Mouse (Mus musculus): Measurements from ENCODE around the gene Fzd10. TPM values are rescaled to one million over a fixed set of nuclear protein-coding genes. Genes with fewer than 3 reads are reported as not detected.

Gene Fzd10
- polyA plus RNA-seq (2015; fragmentation: Nextera tagmentation; extraction: Ambion mirVana): 1.4 and 1.5 TPM in 2 replicates

DNA sequence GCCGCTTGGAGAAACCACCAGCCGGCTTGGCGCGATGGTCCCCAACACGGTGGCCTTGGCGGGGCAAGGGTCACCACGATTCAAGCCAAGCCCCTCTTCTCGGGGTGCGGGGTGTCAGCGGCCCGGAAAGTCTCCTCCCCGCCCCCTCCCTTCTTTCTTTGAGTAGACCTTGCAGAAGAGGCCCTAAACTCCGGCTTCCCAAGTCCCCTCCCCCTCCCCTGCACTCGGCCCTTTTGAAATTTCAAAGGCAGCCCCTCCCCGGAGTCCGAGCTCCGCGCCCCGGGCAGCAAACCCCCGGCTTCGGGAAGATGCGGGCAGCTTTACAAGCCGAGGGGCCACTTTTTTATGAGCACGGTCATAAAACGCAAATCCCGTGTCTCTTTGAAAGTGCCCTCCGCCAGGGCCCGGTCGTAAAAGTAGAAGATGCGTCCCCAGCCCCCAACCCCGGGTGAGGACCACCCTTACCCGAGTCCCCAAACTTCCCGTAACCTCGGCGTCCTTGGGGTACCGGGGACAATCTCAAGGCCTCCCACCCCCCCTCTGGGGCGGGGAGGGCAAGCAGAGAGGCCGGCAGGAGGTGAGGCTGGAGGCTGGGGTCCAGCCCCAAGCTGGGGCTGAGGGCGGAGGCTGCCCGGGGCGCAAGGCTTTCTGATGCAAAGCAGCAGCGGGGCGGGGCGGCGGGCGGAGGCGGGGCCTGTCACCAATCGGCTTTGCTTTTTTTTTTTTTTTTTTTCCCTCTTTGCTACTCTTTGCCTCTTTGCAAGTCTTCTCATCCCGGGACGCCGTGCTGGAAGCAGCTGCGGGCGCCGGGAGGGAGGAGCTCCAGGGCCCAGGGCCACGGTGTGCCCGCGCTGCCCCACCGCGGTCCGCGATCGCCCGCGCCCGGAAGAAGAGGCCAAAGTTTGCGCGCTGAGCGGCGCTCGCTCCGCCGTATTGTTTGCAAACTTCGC, at the start of gene Fzd10:
Gene Fzd10, plus strand, starts transcription at position 773 of the 950 bp plus-strand sequence.
- WGBS: under 1% methylated on average over 68 of the region's 73 CpGs
- Histone ChIP-seq H3K4me2 (ENCODE audit: low read depth, low read length) (peak within 1 kb of the TSS; percentile 94), H3K9ac (ENCODE audit: low read length) (peak within 1 kb of the TSS; percentile 78), H3K4me3 (replicated peaks; ENCODE audit: low read length) (peak within 1 kb of the TSS; percentile 69), H3K27ac (ENCODE audit: low read length) (peak within 1 kb of the TSS; percentile 85), H3K4me1 (ENCODE audit: control insufficient read depth, insufficient read depth, low read length) (peaks cover 30% of the 10 kb centered on the region), H3K27me3 (ENCODE audit: control insufficient read depth, insufficient read depth, low read length) (peaks cover 47% of the 10 kb centered on the region), H3K9me3 (replicated peaks; ENCODE audit: control insufficient read depth, low read length) (no peaks in the 10 kb centered on the region), H3K36me3 (ENCODE audit: control insufficient read depth, insufficient read depth, low read length) (no peaks in the 10 kb centered on the region)
- ATAC-seq (ENCODE audit: insufficient read depth, low FRiP score): peak; percentile 46; the same call in 1 of the 2 replicates

DNA sequence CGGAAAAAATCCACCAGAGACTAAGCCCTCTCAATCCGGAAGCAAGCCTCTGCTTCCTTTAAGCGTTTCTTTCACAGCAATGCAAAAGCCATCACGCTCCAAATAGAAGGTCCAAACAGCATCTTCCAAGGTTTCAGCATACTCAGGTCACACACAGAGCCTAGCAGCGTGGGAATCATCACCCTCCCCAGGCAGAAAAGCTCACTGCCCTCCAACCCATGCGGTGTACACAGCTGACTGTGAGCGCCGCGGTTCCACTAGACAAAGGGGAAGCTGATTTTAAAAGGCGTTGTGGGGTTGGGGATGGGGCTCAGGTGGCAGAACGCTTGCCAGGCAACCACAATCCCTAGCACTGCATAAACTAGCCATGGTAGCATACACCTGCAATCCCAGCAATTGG, 49.2 kb upstream of the Fzd10 start:
- ATAC-seq (ENCODE audit: insufficient read depth, low FRiP score): no peak
- WGBS: 8% methylated on average over 11 of the region's 11 CpGs
- Histone ChIP-seq H3K9me3 (replicated peaks; ENCODE audit: control insufficient read depth, low read length) (no peaks in the 10 kb centered on the region), H3K4me3 (replicated peaks; ENCODE audit: low read length) (peak overlapping the region; percentile 5; the same call in 1 of the 2 replicates), H3K9ac (ENCODE audit: low read length) (no peak overlapping the region), H3K27me3 (ENCODE audit: control insufficient read depth, insufficient read depth, low read length) (peaks cover 15% of the 10 kb centered on the region), H3K36me3 (ENCODE audit: control insufficient read depth, insufficient read depth, low read length) (no peaks in the 10 kb centered on the region), H3K4me2 (ENCODE audit: low read depth, low read length) (0 out of 2 replicates have a peak overlapping the region, but pooled peaks have one; percentile 32), H3K4me1 (ENCODE audit: control insufficient read depth, insufficient read depth, low read length) (0 out of 2 replicates have a peak, but pooled peaks cover 4% of the 10 kb centered on the region), H3K27ac (ENCODE audit: low read length) (no peak overlapping the region)

GRCm38 (mm10) chr5:128552136-128552890, 48.3 kb upstream of the Fzd10 start:
- 12% methylated on average over 28 of the region's 28 CpGs for WGBS
- Histone ChIP-seq H3K4me1 (ENCODE audit: control insufficient read depth, insufficient read depth, low read length) (0 out of 2 replicates have a peak, but pooled peaks cover 4% of the 10 kb centered on the region), H3K9me3 (replicated peaks; ENCODE audit: control insufficient read depth, low read length) (no peaks in the 10 kb centered on the region), H3K36me3 (ENCODE audit: control insufficient read depth, insufficient read depth, low read length) (no peaks in the 10 kb centered on the region), H3K27me3 (ENCODE audit: control insufficient read depth, insufficient read depth, low read length) (peaks cover 15% of the 10 kb centered on the region), H3K9ac (ENCODE audit: low read length) (no peak overlapping the region), H3K4me2 (ENCODE audit: low read depth, low read length) (peak overlapping the region; percentile 40), H3K27ac (ENCODE audit: low read length) (no peak overlapping the region), H3K4me3 (replicated peaks; ENCODE audit: low read length) (peak overlapping the region; percentile 11)
- no peak for ATAC-seq (ENCODE audit: insufficient read depth, low FRiP score)

DNA sequence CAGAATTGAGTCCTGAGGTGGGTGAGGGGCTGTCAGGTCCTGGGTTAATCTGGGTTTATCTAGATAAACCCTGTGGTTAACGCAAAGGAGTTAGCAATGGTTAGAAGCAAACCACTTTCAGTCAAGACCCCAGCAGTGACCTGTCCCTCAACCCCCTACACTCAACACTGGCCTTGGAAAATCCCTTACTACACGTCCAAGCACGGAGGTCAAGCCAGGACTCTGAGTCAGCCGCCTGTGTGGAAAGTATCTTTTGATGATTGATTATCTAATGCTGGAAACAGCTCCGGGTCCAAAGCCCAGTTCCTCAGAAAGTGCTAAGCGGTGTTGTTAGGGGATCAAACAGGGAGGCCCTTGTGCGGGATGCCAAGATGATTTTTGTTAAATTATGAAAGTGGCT, 42.5 kb upstream of the Fzd10 start:
- no peaks in the 10 kb centered on the region for H3K27me3 ChIP-seq (ENCODE audit: control insufficient read depth, insufficient read depth, low read length)
- H3K36me3 ChIP-seq (ENCODE audit: control insufficient read depth, insufficient read depth, low read length): no peaks in the 10 kb centered on the region
- no peak overlapping the region for H3K9ac ChIP-seq (ENCODE audit: low read length)
- H3K4me1 ChIP-seq (ENCODE audit: control insufficient read depth, insufficient read depth, low read length): 0 out of 2 replicates have a peak, but pooled peaks cover 3% of the 10 kb centered on the region
- H3K27ac ChIP-seq (ENCODE audit: low read length): no peak overlapping the region
- no peak for ATAC-seq (ENCODE audit: insufficient read depth, low FRiP score)
- H3K4me3 ChIP-seq (replicated peaks; ENCODE audit: low read length): no peak overlapping the region
- H3K9me3 ChIP-seq (replicated peaks; ENCODE audit: control insufficient read depth, low read length): no peaks in the 10 kb centered on the region
- no peak overlapping the region for H3K4me2 ChIP-seq (ENCODE audit: low read depth, low read length)
- 12% methylated on average over 7 of the region's 7 CpGs for WGBS

DNA sequence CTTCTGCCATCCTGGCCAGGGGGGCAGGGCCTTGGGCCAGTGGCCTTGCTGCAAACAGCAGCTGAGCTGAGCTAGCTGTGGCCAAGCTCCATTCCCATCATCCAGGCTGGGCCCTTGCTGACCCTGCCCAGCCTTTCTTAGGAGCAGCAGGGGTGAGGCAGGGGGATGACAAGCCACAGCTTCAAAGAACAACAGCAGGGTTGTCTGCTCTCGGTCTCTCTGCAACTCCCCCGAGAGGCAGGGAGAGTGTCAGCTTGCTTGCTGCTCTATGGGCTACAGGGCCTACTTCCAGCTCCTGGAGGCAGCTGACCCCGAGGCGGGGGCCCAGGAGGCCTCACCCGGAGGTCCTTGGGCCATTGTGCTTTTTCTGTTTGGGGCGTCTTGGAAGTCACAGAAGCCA, 33.3 kb upstream of the Fzd10 start:
- H3K4me1 ChIP-seq (ENCODE audit: control insufficient read depth, insufficient read depth, low read length): peaks cover 9% of the 10 kb centered on the region; the same call in 1 of the 2 replicates
- no peak overlapping the region for H3K4me2 ChIP-seq (ENCODE audit: low read depth, low read length)
- no peaks in the 10 kb centered on the region for H3K9me3 ChIP-seq (replicated peaks; ENCODE audit: control insufficient read depth, low read length)
- H3K9ac ChIP-seq (ENCODE audit: low read length): no peak overlapping the region
- 36% methylated on average over 6 of the region's 6 CpGs for WGBS
- H3K27me3 ChIP-seq (ENCODE audit: control insufficient read depth, insufficient read depth, low read length): no peaks in the 10 kb centered on the region
- H3K36me3 ChIP-seq (ENCODE audit: control insufficient read depth, insufficient read depth, low read length): no peaks in the 10 kb centered on the region
- no peak overlapping the region for H3K27ac ChIP-seq (ENCODE audit: low read length)
- ATAC-seq (ENCODE audit: insufficient read depth, low FRiP score): no peak
- H3K4me3 ChIP-seq (replicated peaks; ENCODE audit: low read length): no peak overlapping the region

DNA sequence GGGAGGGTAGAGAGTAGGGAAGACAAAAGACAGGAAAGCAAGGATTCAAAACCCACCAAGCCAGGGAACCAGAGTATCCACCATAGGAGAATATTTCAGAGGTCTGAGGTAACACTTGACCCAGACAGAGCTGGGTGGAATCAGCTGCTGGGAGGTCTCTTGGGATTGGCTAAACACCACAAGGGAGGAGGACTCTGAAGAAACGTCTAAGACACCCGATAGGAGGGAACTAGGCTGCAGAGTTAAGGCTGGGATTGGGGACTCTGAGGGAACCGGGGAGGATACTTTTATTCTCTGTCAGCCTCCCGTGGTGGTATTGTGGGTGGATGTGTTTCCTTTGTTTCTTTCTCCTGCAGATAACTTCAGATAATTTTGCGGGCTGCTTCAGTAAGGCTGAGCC, 31.7 kb upstream of the Fzd10 start:
- no peak overlapping the region for H3K27ac ChIP-seq (ENCODE audit: low read length)
- no peaks in the 10 kb centered on the region for H3K9me3 ChIP-seq (replicated peaks; ENCODE audit: control insufficient read depth, low read length)
- no peak overlapping the region for H3K9ac ChIP-seq (ENCODE audit: low read length)
- ATAC-seq (ENCODE audit: insufficient read depth, low FRiP score): no peak
- H3K4me1 ChIP-seq (ENCODE audit: control insufficient read depth, insufficient read depth, low read length): peaks cover 9% of the 10 kb centered on the region; the same call in 1 of the 2 replicates
- no peaks in the 10 kb centered on the region for H3K36me3 ChIP-seq (ENCODE audit: control insufficient read depth, insufficient read depth, low read length)
- no peak overlapping the region for H3K4me3 ChIP-seq (replicated peaks; ENCODE audit: low read length)
- H3K4me2 ChIP-seq (ENCODE audit: low read depth, low read length): no peak overlapping the region
- 34% methylated on average over 5 of the region's 5 CpGs for WGBS
- H3K27me3 ChIP-seq (ENCODE audit: control insufficient read depth, insufficient read depth, low read length): no peaks in the 10 kb centered on the region

- 41% methylated on average over 5 of the region's 5 CpGs for WGBS
- no peaks in the 10 kb centered on the region for H3K27me3 ChIP-seq (ENCODE audit: control insufficient read depth, insufficient read depth, low read length)
- H3K4me2 ChIP-seq (ENCODE audit: low read depth, low read length): no peak overlapping the region
- ATAC-seq (ENCODE audit: insufficient read depth, low FRiP score): no peak
- no peak overlapping the region for H3K4me3 ChIP-seq (replicated peaks; ENCODE audit: low read length)
- H3K9ac ChIP-seq (ENCODE audit: low read length): no peak overlapping the region
- H3K27ac ChIP-seq (ENCODE audit: low read length): no peak overlapping the region
- no peaks in the 10 kb centered on the region for H3K9me3 ChIP-seq (replicated peaks; ENCODE audit: control insufficient read depth, low read length)
- peaks cover 9% of the 10 kb centered on the region; the same call in 1 of the 2 replicates for H3K4me1 ChIP-seq (ENCODE audit: control insufficient read depth, insufficient read depth, low read length)
- H3K36me3 ChIP-seq (ENCODE audit: control insufficient read depth, insufficient read depth, low read length): no peaks in the 10 kb centered on the region
Observed at GRCm38 (mm10) chr5:128570091-128570490, 30.6 kb upstream of the Fzd10 start.

GRCm38 (mm10) chr5:128570848-128571247, 29.8 kb upstream of the Fzd10 start:
- Histone ChIP-seq H3K4me1 (ENCODE audit: control insufficient read depth, insufficient read depth, low read length) (peaks cover 9% of the 10 kb centered on the region; the same call in 1 of the 2 replicates), H3K9me3 (replicated peaks; ENCODE audit: control insufficient read depth, low read length) (no peaks in the 10 kb centered on the region), H3K9ac (ENCODE audit: low read length) (no peak overlapping the region), H3K4me3 (replicated peaks; ENCODE audit: low read length) (no peak overlapping the region), H3K4me2 (ENCODE audit: low read depth, low read length) (no peak overlapping the region), H3K36me3 (ENCODE audit: control insufficient read depth, insufficient read depth, low read length) (no peaks in the 10 kb centered on the region), H3K27me3 (ENCODE audit: control insufficient read depth, insufficient read depth, low read length) (no peaks in the 10 kb centered on the region), H3K27ac (ENCODE audit: low read length) (no peak overlapping the region)
- WGBS: 60% methylated on average over 5 of the region's 5 CpGs
- ATAC-seq (ENCODE audit: insufficient read depth, low FRiP score): no peak

All from stomach, embryonic 16.5 days (tissue).